Mouse (Mus musculus) retina, postnatal 1 day (tissue): ENCODE data around the gene Kcnj5.

Experiments used
- DNase-seq: peaks from one replicate; pipeline ENCODE4 v3.0.0-alpha.2; 2012

The Kcnj5 gene

GRCm38 (mm10) chr9:32344051-32344450 lies at the start of gene Kcnj5:
Kcnj5 (minus strand) TSS chr9:32344350.
- peak; percentile 30 for DNase-seq

- no peak for DNase-seq
Measured at GRCm38 (mm10) chr9:32392716-32393115, 48.6 kb upstream of the Kcnj5 start.

GRCm38 (mm10) chr9:32391701-32392100 lies 47.6 kb upstream of the Kcnj5 start:
- no peak for DNase-seq

- no peak for DNase-seq
Measured at GRCm38 (mm10) chr9:32391092-32391491, 46.9 kb upstream of the Kcnj5 start.

GRCm38 (mm10) chr9:32388120-32388519 lies 44.0 kb upstream of the Kcnj5 start:
- DNase-seq, result peak; percentile 36

- DNase-seq, result no peak
Measured at GRCm38 (mm10) chr9:32384906-32385305, 40.8 kb upstream of the Kcnj5 start.

- no peak for DNase-seq
Measured at GRCm38 (mm10) chr9:32376863-32377590, 32.9 kb upstream of the Kcnj5 start.

GRCm38 (mm10) chr9:32376031-32376430 lies 31.9 kb upstream of the Kcnj5 start:
- no peak for DNase-seq

GRCm38 (mm10) chr9:32373656-32374055 lies 29.5 kb upstream of the Kcnj5 start:
- no peak for DNase-seq

GRCm38 (mm10) chr9:32372202-32372601 lies 28.1 kb upstream of the Kcnj5 start, which contains the start of gene Kcnj1:
Kcnj1 (plus strand) TSS chr9:32372493.
- DNase-seq, result no peak

- DNase-seq, result no peak
Measured at GRCm38 (mm10) chr9:32369388-32369787, 25.2 kb upstream of the Kcnj5 start.

- DNase-seq, result no peak
Measured at GRCm38 (mm10) chr9:32368812-32369211, 24.7 kb upstream of the Kcnj5 start.

- DNase-seq, result no peak
Measured at GRCm38 (mm10) chr9:32360770-32361169, 16.6 kb upstream of the Kcnj5 start.

GRCm38 (mm10) chr9:32350332-32350731 lies 6.2 kb upstream of the Kcnj5 start:
- peak; percentile 76 for DNase-seq

GRCm38 (mm10) chr9:32349344-32349743 lies 5.2 kb upstream of the Kcnj5 start:
- DNase-seq, result no peak

GRCm38 (mm10) chr9:32348096-32348495 lies 3.9 kb upstream of the Kcnj5 start:
- DNase-seq, result no peak

- peak; percentile 39 for DNase-seq
Measured at GRCm38 (mm10) chr9:32344489-32344888, 339 bp upstream of the Kcnj5 start.

- DNase-seq, result no peak
Measured at GRCm38 (mm10) chr9:32342929-32343328, 1.2 kb downstream of the Kcnj5 start.

- DNase-seq, result no peak
Measured at GRCm38 (mm10) chr9:32340831-32341230, 3.3 kb downstream of the Kcnj5 start.

GRCm38 (mm10) chr9:32335389-32336150 lies 8.6 kb downstream of the Kcnj5 start:
- no peak for DNase-seq

GRCm38 (mm10) chr9:32331162-32331561 lies 13.0 kb downstream of the Kcnj5 start:
- no peak for DNase-seq

GRCm38 (mm10) chr9:32328777-32329176 lies 15.4 kb downstream of the Kcnj5 start:
- no peak for DNase-seq

- peak; percentile 49 for DNase-seq
Measured at GRCm38 (mm10) chr9:32323610-32324009, 20.5 kb downstream of the Kcnj5 start.

GRCm38 (mm10) chr9:32320167-32320566 lies 24.0 kb downstream of the Kcnj5 start:
- DNase-seq, result peak; percentile 18
